Mouse (Mus musculus) G1E (cell line): ENCODE measurements around the gene Klhl42. TPM values are rescaled to one million over a fixed set of nuclear protein-coding genes. Genes with fewer than 3 reads are reported as not detected.
A peak's percentile ranks its signal among the peaks of the same experiment; 100 is the strongest.

Experiments used
- ATAC-seq: 2 replicates; pipeline ENCODE4 v1.8.0; 2016; ENCODE audit warnings: mild to moderate bottlenecking; ENCODE audit not compliant: insufficient number of reproducible peaks, poor library complexity, low FRiP score, severe bottlenecking; ENCODE audit errors: extremely low read depth
- DNase-seq: peaks from one replicate; pipeline ENCODE4 v3.0.0; 2012; ENCODE audit warnings: low spot score
- H3K27me3 ChIP-seq: 2 replicates; pipeline ENCODE4 v1.6.1; 2012; ENCODE audit warnings: mild to moderate bottlenecking, low read length, inconsistent platforms; ENCODE audit not compliant: insufficient read depth
- H3K36me3 ChIP-seq: replicated peaks from 2 replicates; pipeline ENCODE3; 2012; ENCODE audit warnings: mild to moderate bottlenecking, inconsistent platforms
- H3K4me1 ChIP-seq: 2 replicates; pipeline ENCODE4 v1.6.1; 2012; ENCODE audit warnings: low read depth, low read length, inconsistent platforms, mixed read lengths; ENCODE audit not compliant: insufficient read depth
- H3K4me3 ChIP-seq: 2 replicates; pipeline ENCODE4 v1.5.1; 2012; ENCODE audit warnings: low read depth, mild to moderate bottlenecking, inconsistent platforms, low read length, moderate library complexity, mixed read lengths
- H3K9me3 ChIP-seq: replicated peaks from 2 replicates; pipeline ENCODE4 v1.6.1; 2012; ENCODE audit warnings: inconsistent platforms
- CTCF ChIP-seq: IDR thresholded peaks from 2 replicates; pipeline ENCODE4 v1.5.1; 2012; ENCODE audit warnings: low read depth, low read length, inconsistent platforms, mixed read lengths
- GATA1 ChIP-seq: IDR thresholded peaks from 2 replicates; pipeline ENCODE4 v1.6.1; 2012; ENCODE audit warnings: borderline replicate concordance, low read length, inconsistent platforms, mixed read lengths
- GATA2 ChIP-seq: IDR thresholded peaks from 2 replicates; pipeline ENCODE4 v1.6.1; 2012; ENCODE audit warnings: low read depth, low read length, inconsistent platforms, borderline replicate concordance
- POLR2AphosphoS5 ChIP-seq: IDR thresholded peaks from 2 replicates; pipeline ENCODE4 v1.6.1; 2012; ENCODE audit warnings: low read depth, low read length, inconsistent platforms; ENCODE audit not compliant: insufficient replicate concordance
- TAL1 ChIP-seq: conservative IDR thresholded peaks from 2 replicates; pipeline ENCODE4 v1.6.1; 2012; ENCODE audit warnings: low read depth, low read length, inconsistent platforms, mixed read lengths
- polyA plus RNA-seq: library from polyadenylated mRNA; stranded (reverse); fragments of >175 nt; gene quantifications from 2 replicates; pipeline ENCODE4 v1.2.3, GENCODE M21; 2012
- total RNA-seq, 2 experiments: library from RNA; stranded (forward) in 1 of 2; stranded (reverse) in 1 of 2; fragments of 200-1000 nt in 1 of 2; fragments of >200 nt in 1 of 2; fragmentation: Nextera tagmentation in 1 of 2; gene quantifications; 2 replicates each; pipeline ENCODE4 v1.2.3; 2014 to 2017

The Klhl42 gene
- 11.3 and 15.7 TPM in 2 replicates for total RNA-seq (2014; fragmentation: Nextera tagmentation)
- 7.3 and 8.0 TPM in 2 replicates for total RNA-seq (2017)
- 3.8 and 4.4 TPM in 2 replicates for polyA plus RNA-seq

DNA sequence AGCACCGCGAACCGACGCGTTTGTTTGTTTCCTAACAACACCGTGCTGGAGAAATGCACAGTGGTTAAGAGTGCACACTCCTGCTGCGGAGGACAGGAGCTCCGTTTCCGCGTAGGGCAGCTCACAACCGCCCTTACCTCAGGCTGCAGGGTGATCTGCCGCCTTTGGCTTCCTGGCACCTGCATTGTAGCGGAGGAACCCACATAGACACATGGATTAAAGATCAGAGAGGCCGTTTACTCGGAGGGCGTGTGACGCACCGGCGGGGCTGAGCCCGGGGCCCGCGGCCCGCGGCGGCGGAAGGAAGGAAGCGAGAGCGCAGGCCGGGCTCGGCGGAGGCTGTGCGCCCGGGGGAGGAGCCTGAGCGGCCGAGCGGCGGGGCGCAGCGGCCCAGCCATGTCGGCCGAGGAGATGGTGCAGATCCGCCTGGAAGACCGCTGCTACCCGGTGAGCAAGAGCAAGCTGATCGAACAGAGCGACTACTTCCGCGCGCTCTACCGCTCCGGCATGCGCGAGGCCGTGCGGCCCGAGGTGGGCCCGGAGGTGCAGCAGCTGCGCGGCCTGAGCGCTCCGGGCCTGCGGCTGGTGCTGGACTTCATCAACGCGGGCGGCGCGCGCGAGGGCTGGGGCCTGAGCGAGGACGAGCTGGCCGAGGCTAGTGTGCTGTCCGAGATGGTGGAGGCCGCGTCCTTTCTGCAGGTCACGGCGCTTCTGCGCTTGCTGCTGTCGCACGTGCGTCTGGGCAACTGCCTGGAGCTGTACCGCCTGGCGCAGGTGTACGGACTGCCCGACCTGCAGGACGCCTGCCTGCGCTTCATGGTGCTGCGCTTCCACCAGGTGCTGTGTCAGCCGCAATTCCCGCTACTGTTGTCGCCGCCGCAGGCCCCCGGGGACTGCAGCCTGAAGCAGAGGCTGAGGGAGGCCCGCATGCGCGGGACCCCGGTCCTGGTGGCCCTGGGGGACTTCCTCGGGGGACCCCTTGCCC, at the start of gene Klhl42:
Klhl42 (plus strand) TSS at position 244 of the 985 bp plus-strand sequence.
- H3K4me1 ChIP-seq = peaks cover 40% of the 10 kb centered on the region
- DNase-seq (peak; percentile 72), ATAC-seq (peak; percentile 70)
- no peak for TF ChIP-seq POLR2AphosphoS5
- no peak for TF ChIP-seq CTCF
- TF ChIP-seq GATA2 = no peak
- TF ChIP-seq TAL1 = no peak
- no peak for TF ChIP-seq GATA1
- no peaks in the 10 kb centered on the region for H3K27me3 ChIP-seq
- H3K36me3 ChIP-seq = peaks cover 46% of the 10 kb centered on the region
- H3K4me3 ChIP-seq = peak within 1 kb of the TSS; percentile 100
- peaks cover 3% of the 10 kb centered on the region; the same call in 1 of the 2 replicates for H3K9me3 ChIP-seq

DNA sequence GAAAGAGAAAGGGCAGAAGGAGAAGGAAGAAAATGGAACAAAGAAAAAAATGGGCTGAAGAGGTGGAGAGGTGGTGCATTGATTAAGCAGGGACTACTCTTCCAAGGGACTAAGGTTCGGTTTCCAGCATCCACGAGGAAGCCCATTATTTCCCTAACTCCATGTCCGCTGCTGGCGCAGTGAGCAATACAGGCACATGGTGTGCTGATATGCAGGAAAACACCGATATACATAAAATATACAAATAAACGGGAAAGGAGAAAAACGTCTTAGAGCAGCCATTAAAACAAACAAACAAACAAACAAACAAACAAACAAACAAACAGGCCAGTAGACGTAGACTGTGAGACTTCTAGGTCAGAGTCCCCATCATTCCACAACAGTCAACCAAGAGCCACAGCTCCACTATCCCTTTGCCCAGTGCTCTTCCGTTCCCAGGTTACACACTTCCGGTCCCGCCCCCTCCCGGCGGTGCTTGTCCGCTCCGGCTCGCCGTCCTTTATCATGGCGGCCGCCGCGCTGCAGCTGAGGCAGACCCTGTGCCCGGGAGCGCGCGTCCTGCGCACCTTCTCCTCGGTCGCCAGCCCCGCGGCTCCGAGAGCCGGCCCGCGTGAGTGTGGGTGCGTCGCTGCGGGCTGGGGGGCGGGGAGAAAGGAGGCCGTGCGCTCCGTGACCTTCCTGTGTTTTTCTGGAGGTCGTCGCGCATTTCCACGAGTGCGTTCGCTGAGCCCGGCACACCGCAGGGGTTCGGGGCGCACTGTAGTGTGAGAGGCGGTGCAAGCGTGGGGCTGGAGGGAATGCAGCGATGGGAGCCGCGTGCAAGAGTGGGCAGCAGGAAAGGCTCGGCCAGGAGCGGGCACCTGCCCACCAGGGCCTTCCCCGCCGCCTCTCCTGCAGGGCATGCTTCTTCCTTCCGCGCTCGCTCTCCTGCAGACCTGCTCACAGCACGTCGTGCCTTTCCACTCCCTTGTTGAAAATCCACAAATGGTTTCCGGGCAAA, 48.6 kb upstream of the Klhl42 start, which contains the start of gene Mrps35:
Mrps35 (plus strand) TSS at position 474 of the 1,000 bp plus-strand sequence.
- Histone ChIP-seq H3K27me3 (peaks cover 3% of the 10 kb centered on the region; the same call in 1 of the 2 replicates), H3K36me3 (peaks cover 22% of the 10 kb centered on the region), H3K4me1 (peaks cover 17% of the 10 kb centered on the region), H3K9me3 (no peaks in the 10 kb centered on the region), H3K4me3 (peak within 1 kb of the TSS; percentile 97)
- ATAC-seq = peak; percentile 98
- TF ChIP-seq CTCF = no peak
- no peak for TF ChIP-seq TAL1
- TF ChIP-seq GATA1 = no peak
- no peak for TF ChIP-seq GATA2
- TF ChIP-seq POLR2AphosphoS5 = no peak
- peak; percentile 89 for DNase-seq

DNA sequence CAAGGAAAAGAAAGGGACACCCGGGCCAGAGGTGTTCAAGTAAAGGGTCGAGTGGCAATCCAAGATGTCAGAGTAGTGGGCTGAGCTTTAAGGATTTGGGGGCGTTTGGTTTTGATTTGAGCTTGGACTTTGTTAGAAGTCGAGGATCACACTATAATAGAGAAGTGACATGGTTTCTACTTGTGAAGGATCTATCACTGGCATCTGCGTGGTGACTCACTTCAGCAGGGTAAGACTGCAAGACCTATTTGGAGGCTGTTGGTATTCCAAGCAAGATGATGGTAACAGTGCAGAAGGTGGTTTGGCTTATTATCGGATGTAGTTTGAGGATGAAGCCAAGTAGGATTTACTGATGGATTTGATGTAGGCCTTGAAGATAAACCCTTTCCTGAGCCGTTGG, 47.5 kb upstream of the Klhl42 start:
- no peak for DNase-seq
- Histone ChIP-seq H3K27me3 (peaks cover 3% of the 10 kb centered on the region; the same call in 1 of the 2 replicates), H3K4me3 (peak overlapping the region; percentile 97), H3K36me3 (peaks cover 32% of the 10 kb centered on the region), H3K4me1 (peaks cover 17% of the 10 kb centered on the region), H3K9me3 (no peaks in the 10 kb centered on the region)
- TF ChIP-seq GATA2 = no peak
- no peak for TF ChIP-seq TAL1
- ATAC-seq = peak; percentile 17; the same call in 1 of the 2 replicates

DNA sequence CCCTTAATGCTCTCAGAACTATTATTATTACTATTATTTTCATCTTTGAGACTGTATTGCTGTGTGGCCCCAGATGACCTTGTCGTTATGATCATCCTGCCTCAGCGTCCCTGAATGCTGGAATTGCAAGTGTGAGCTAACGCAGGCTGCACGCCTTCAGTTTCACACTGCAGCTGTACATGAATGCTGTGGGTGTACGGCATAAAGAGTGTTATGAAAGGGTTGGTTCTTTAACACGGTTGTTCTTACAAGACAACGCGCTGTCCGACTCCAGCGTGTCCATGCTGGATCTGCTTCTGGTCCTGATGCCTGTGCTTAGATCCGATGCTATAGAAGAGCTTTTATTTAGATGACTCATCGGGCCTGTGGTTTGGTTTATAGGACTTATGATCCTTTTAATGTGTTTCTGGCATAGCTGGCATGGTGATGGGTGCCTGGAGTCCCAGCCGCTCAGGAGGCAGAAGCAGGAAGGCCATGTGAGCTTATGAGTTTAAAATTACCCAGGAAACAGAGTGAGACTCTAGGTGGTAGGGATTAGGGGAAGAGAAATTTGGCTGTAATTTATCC, 41.9 kb upstream of the Klhl42 start:
- peaks cover 6% of the 10 kb centered on the region; the same call in 1 of the 2 replicates for H3K4me1 ChIP-seq
- DNase-seq (no peak), ATAC-seq (no peak)
- no peaks in the 10 kb centered on the region for H3K27me3 ChIP-seq
- H3K36me3 ChIP-seq = peaks cover 83% of the 10 kb centered on the region
- no peak overlapping the region for H3K4me3 ChIP-seq
- no peaks in the 10 kb centered on the region for H3K9me3 ChIP-seq
- TF ChIP-seq POLR2AphosphoS5 (no peak), TAL1 (no peak), GATA2 (no peak), CTCF (no peak), GATA1 (no peak)

DNA sequence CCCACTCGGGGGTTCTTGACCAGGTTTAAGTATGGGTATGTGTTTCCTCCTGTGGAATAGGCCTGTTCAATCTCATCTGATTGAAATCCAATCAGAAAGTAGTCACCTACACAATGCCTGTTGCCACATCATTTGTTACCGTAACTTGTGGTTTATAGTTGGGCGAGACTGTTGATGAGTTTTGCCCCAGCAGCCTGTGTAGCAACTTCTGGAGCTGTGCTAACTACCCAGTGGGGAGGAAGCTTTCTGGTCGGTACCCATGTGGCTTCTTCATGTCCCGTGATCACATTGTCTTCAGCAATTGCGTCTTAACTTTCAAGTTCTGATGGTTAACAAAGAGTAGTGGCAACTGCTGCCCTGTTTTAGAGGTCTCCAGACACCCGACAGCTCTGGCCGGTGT, 39.5 kb upstream of the Klhl42 start:
- H3K4me3 ChIP-seq = no peak overlapping the region
- DNase-seq (no peak), ATAC-seq (no peak)
- H3K27me3 ChIP-seq = no peaks in the 10 kb centered on the region
- TF ChIP-seq CTCF (no peak), GATA2 (no peak), POLR2AphosphoS5 (no peak), GATA1 (no peak), TAL1 (no peak)
- peaks cover 93% of the 10 kb centered on the region for H3K36me3 ChIP-seq
- no peaks in the 10 kb centered on the region for H3K9me3 ChIP-seq
- no peaks in the 10 kb centered on the region for H3K4me1 ChIP-seq
